Mouse (Mus musculus): ENCODE results near the gene Fkbpl. TPM values are rescaled to one million over a fixed set of nuclear protein-coding genes. Genes with fewer than 3 reads are reported as not detected.
A peak's percentile ranks its signal among the peaks of the same experiment; 100 is the strongest.

The Fkbpl gene
- polyA plus RNA-seq, 1 experiment from 2014 or later, result 11.5 TPM

GRCm38 (mm10) chr17:34623161-34623560 lies 21.4 kb upstream of the Fkbpl start:
- no peak overlapping the region for H3K4me3 ChIP-seq (ENCODE audit: low read depth, low read length)
- H3K36me3 ChIP-seq (ENCODE audit: control insufficient read depth, insufficient read depth, low read length), result peaks cover 2% of the 10 kb centered on the region; the same call in 1 of the 2 replicates
- ATAC-seq (ENCODE audit: low read depth), result no peak
- H3K4me2 ChIP-seq (ENCODE audit: low read depth, low read length), result no peak overlapping the region
- H3K4me1 ChIP-seq (ENCODE audit: control insufficient read depth, insufficient read depth, low read length), result peaks cover 9% of the 10 kb centered on the region
- H3K9ac ChIP-seq (replicated peaks; ENCODE audit: low read depth, low read length), result no peak overlapping the region
- no peaks in the 10 kb centered on the region for H3K9me3 ChIP-seq (ENCODE audit: control insufficient read depth, low read length)
- no peak overlapping the region for H3K27ac ChIP-seq (ENCODE audit: low read depth, low read length)
- no peaks in the 10 kb centered on the region for H3K27me3 ChIP-seq (ENCODE audit: control insufficient read depth, insufficient read depth, low read length)
- WGBS, result 88% methylated on average over 9 of the region's 9 CpGs

DNA sequence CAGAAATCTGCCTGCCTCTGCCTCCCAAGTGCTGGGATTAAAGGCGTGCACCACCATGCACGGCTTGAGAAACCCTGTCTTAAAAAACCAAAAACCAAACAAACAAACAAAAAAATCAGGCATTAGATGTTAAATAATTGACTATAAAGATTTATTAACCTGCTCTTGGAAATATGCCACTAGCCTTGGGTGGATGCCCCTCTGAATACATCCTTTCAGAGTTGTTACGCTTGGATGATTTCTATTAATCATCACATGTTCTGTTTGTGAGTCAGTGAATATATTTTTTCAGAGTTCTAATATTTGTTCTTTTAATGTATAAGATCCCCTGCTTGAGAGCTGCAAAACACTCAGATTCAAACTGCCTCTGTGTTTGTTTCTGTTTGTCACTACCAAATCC lies 19.6 kb upstream of the Fkbpl start:
- ATAC-seq (ENCODE audit: low read depth), result no peak
- H3K9ac ChIP-seq (replicated peaks; ENCODE audit: low read depth, low read length), result no peak overlapping the region
- H3K4me3 ChIP-seq (ENCODE audit: low read depth, low read length), result no peak overlapping the region
- H3K27ac ChIP-seq (ENCODE audit: low read depth, low read length), result no peak overlapping the region
- peaks cover 23% of the 10 kb centered on the region for H3K4me1 ChIP-seq (ENCODE audit: control insufficient read depth, insufficient read depth, low read length)
- no peaks in the 10 kb centered on the region for H3K9me3 ChIP-seq (ENCODE audit: control insufficient read depth, low read length)
- H3K27me3 ChIP-seq (ENCODE audit: control insufficient read depth, insufficient read depth, low read length), result peaks cover under 1% of the 10 kb centered on the region; the same call in 1 of the 2 replicates
- WGBS, result 95% methylated on average over 3 of the region's 3 CpGs
- no peak overlapping the region for H3K4me2 ChIP-seq (ENCODE audit: low read depth, low read length)
- peaks cover 2% of the 10 kb centered on the region; the same call in 1 of the 2 replicates for H3K36me3 ChIP-seq (ENCODE audit: control insufficient read depth, insufficient read depth, low read length)

- Histone ChIP-seq H3K9me3 (ENCODE audit: control insufficient read depth, low read length) (no peaks in the 10 kb centered on the region), H3K36me3 (ENCODE audit: control insufficient read depth, insufficient read depth, low read length) (peaks cover 2% of the 10 kb centered on the region; the same call in 1 of the 2 replicates), H3K4me3 (ENCODE audit: low read depth, low read length) (peak overlapping the region; percentile 65), H3K27ac (ENCODE audit: low read depth, low read length) (peak overlapping the region; percentile 91; the same call in 1 of the 2 replicates), H3K4me2 (ENCODE audit: low read depth, low read length) (peak overlapping the region; percentile 86), H3K27me3 (ENCODE audit: control insufficient read depth, insufficient read depth, low read length) (peaks cover 5% of the 10 kb centered on the region; the same call in 1 of the 2 replicates), H3K9ac (replicated peaks; ENCODE audit: low read depth, low read length) (peak overlapping the region; percentile 56), H3K4me1 (ENCODE audit: control insufficient read depth, insufficient read depth, low read length) (peaks cover 33% of the 10 kb centered on the region)
- no peak for ATAC-seq (ENCODE audit: low read depth)
- WGBS, result 52% methylated on average over 16 of the region's 16 CpGs
Observed at GRCm38 (mm10) chr17:34626062-34626772, 18.3 kb upstream of the Fkbpl start.

DNA sequence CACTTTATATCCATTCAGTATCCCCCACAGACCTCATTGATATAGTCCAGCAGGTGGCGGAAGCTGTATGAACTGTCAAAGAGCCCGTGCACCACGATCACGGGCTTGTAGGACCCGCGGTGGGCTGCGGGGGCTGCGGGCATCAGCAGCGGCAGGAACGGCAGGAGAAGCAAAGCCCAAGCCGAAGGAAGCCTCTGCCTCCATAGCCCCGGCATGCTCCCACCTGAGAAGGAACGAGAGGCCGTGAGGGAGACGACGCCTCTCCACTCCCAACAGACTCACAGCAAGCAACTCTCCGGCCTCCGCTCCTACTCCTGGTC lies 17.8 kb upstream of the Fkbpl start:
- WGBS, result 0% methylated on average over 18 of the region's 18 CpGs
- Histone ChIP-seq H3K27me3 (ENCODE audit: control insufficient read depth, insufficient read depth, low read length) (peaks cover 7% of the 10 kb centered on the region), H3K9ac (replicated peaks; ENCODE audit: low read depth, low read length) (peak overlapping the region; percentile 56), H3K4me2 (ENCODE audit: low read depth, low read length) (peak overlapping the region; percentile 86), H3K27ac (ENCODE audit: low read depth, low read length) (peak overlapping the region; percentile 91), H3K36me3 (ENCODE audit: control insufficient read depth, insufficient read depth, low read length) (peaks cover 2% of the 10 kb centered on the region; the same call in 1 of the 2 replicates), H3K4me3 (ENCODE audit: low read depth, low read length) (peak overlapping the region; percentile 65), H3K9me3 (ENCODE audit: control insufficient read depth, low read length) (no peaks in the 10 kb centered on the region), H3K4me1 (ENCODE audit: control insufficient read depth, insufficient read depth, low read length) (peaks cover 36% of the 10 kb centered on the region)
- ATAC-seq (ENCODE audit: low read depth), result peak; percentile 47; the same call in 1 of the 2 replicates

DNA sequence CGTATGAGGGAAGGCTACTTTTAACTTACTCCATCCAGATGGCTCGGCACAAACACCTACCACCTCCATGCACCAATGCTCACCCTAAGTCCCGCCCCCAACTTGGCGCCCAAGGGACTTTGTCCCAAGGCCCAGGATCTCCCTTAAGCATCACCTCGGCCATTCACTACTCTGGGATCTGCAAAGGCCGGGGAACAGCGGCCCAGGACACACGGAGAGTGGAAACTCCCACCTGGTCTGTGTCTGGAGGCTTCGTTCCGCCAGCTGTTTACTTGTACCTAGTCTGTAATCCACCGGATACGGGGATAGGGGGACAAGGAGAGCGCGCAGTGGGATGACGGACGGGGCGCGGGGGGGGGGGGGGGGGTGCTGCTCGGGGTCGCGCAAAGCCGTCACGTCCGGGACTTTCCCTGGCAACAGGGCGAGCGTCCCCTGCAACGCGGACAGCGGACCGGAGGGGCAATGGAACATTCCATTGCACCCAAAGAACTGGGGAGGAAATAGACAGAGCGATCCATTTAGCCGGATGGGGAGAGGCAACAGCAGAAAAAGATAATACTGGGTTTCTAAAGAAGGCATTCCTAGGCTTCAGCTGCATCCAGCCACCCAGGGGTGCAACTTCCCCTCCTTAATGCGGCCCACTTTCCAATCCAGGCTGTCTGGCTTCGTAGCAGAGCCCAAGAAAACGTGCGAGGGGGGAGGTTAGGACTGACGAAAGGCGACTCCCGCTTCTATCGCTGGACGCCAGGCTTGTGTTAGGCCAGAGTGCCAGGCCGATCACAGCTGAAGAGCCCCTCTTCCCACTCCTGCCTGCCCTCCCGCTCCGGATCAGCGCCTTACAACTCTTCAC lies 17.2 kb upstream of the Fkbpl start:
- Histone ChIP-seq H3K27ac (ENCODE audit: low read depth, low read length) (peak overlapping the region; percentile 91), H3K27me3 (ENCODE audit: control insufficient read depth, insufficient read depth, low read length) (peaks cover 8% of the 10 kb centered on the region), H3K4me1 (ENCODE audit: control insufficient read depth, insufficient read depth, low read length) (peaks cover 41% of the 10 kb centered on the region), H3K9ac (replicated peaks; ENCODE audit: low read depth, low read length) (peak overlapping the region; percentile 56), H3K4me2 (ENCODE audit: low read depth, low read length) (peak overlapping the region; percentile 86), H3K9me3 (ENCODE audit: control insufficient read depth, low read length) (no peaks in the 10 kb centered on the region), H3K36me3 (ENCODE audit: control insufficient read depth, insufficient read depth, low read length) (no peaks in the 10 kb centered on the region; the same call in 1 of the 2 replicates), H3K4me3 (ENCODE audit: low read depth, low read length) (peak overlapping the region; percentile 65)
- WGBS, result under 1% methylated on average over 37 of the region's 45 CpGs
- peak; percentile 76 for ATAC-seq (ENCODE audit: low read depth)

GRCm38 (mm10) chr17:34627943-34628643 lies 16.5 kb upstream of the Fkbpl start, which contains the start of gene Ppt2:
Gene Ppt2 (minus strand): TSS chr17:34628510.
- H3K27me3 ChIP-seq (ENCODE audit: control insufficient read depth, insufficient read depth, low read length), result peaks cover 8% of the 10 kb centered on the region
- 5% methylated on average over 29 of the region's 29 CpGs for WGBS
- H3K36me3 ChIP-seq (ENCODE audit: control insufficient read depth, insufficient read depth, low read length), result no peaks in the 10 kb centered on the region
- H3K9ac ChIP-seq (replicated peaks; ENCODE audit: low read depth, low read length), result peak within 1 kb of the TSS; percentile 56
- peak within 1 kb of the TSS; percentile 91 for H3K27ac ChIP-seq (ENCODE audit: low read depth, low read length)
- H3K4me1 ChIP-seq (ENCODE audit: control insufficient read depth, insufficient read depth, low read length), result peaks cover 41% of the 10 kb centered on the region
- peak within 1 kb of the TSS; percentile 86 for H3K4me2 ChIP-seq (ENCODE audit: low read depth, low read length)
- no peaks in the 10 kb centered on the region for H3K9me3 ChIP-seq (ENCODE audit: control insufficient read depth, low read length)
- no peak; the same call in 1 of the 2 replicates for ATAC-seq (ENCODE audit: low read depth)
- H3K4me3 ChIP-seq (ENCODE audit: low read depth, low read length), result peak within 1 kb of the TSS; percentile 65

GRCm38 (mm10) chr17:34628644-34628967 lies 16.0 kb upstream of the Fkbpl start:
- no peak overlapping the region for H3K9ac ChIP-seq (replicated peaks; ENCODE audit: low read depth, low read length)
- peak overlapping the region; percentile 86 for H3K4me2 ChIP-seq (ENCODE audit: low read depth, low read length)
- no peaks in the 10 kb centered on the region for H3K9me3 ChIP-seq (ENCODE audit: control insufficient read depth, low read length)
- no peaks in the 10 kb centered on the region for H3K36me3 ChIP-seq (ENCODE audit: control insufficient read depth, insufficient read depth, low read length)
- H3K4me1 ChIP-seq (ENCODE audit: control insufficient read depth, insufficient read depth, low read length), result peaks cover 41% of the 10 kb centered on the region
- H3K27me3 ChIP-seq (ENCODE audit: control insufficient read depth, insufficient read depth, low read length), result peaks cover 8% of the 10 kb centered on the region
- no peak overlapping the region; the same call in 1 of the 2 replicates for H3K27ac ChIP-seq (ENCODE audit: low read depth, low read length)
- peak overlapping the region; percentile 65 for H3K4me3 ChIP-seq (ENCODE audit: low read depth, low read length)
- 25% methylated on average over 5 of the region's 5 CpGs for WGBS
- ATAC-seq (ENCODE audit: low read depth), result no peak

GRCm38 (mm10) chr17:34629221-34629751 lies 15.3 kb upstream of the Fkbpl start, which contains the start of gene Prrt1:
Gene Prrt1 (plus strand): TSS chr17:34629533.
- WGBS, result 1% methylated on average over 16 of the region's 16 CpGs
- Histone ChIP-seq H3K4me2 (ENCODE audit: low read depth, low read length) (peak within 1 kb of the TSS; percentile 86), H3K9ac (replicated peaks; ENCODE audit: low read depth, low read length) (peak within 1 kb of the TSS; percentile 50), H3K4me1 (ENCODE audit: control insufficient read depth, insufficient read depth, low read length) (peaks cover 41% of the 10 kb centered on the region), H3K9me3 (ENCODE audit: control insufficient read depth, low read length) (no peaks in the 10 kb centered on the region), H3K4me3 (ENCODE audit: low read depth, low read length) (peak within 1 kb of the TSS; percentile 65), H3K27me3 (ENCODE audit: control insufficient read depth, insufficient read depth, low read length) (peaks cover 8% of the 10 kb centered on the region), H3K36me3 (ENCODE audit: control insufficient read depth, insufficient read depth, low read length) (no peaks in the 10 kb centered on the region), H3K27ac (ENCODE audit: low read depth, low read length) (no peak within 1 kb of the TSS; the same call in 1 of the 2 replicates)
- ATAC-seq (ENCODE audit: low read depth), result no peak
